Comparison of ENCODE assay signal across 15 mouse cellular contexts in the genomic region with DNA sequence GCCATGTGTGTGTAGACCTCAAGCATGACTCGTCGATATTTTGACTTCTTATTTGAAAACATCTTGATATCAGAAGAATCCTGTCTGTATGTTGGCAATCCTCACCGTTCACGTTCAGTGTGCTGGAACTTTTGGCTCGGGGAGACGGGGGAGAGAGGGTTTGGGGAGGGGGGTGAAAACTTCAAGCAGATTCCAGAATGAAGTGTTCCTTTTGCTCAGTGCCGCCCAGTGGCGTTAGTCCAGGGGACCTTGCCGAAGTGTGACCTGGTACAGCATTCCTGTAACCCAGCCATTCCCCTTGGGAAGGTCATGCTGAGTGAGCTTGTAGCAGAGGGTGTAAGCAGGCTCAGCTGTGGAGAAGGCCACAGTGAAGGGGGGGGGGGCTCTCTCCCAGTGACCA. TPM values are rescaled to one million over a fixed set of nuclear protein-coding genes. Genes with fewer than 3 reads are reported as not detected.
DNase-seq lines count a peak whose midpoint lies in the region; ATAC-seq and TF ChIP-seq lines count a peak whose summit lies in the region.
"Had no signal": no experiment of that assay in that cellular context is flagged by ENCODE, and none has a peak within 500 bp of the region (broad histone marks: within the 10 kb centered on the region; RNA-seq: fewer than 3 reads in every experiment).

No protein-coding gene starts in this region.

- peak; percentile 86 for ATAC-seq in heart, postnatal 0 days (ENCODE audit: insufficient read depth, low read depth)
- ATAC-seq: intestine, embryonic 16.5 days; liver, postnatal 0 days had no signal

- no peak overlapping the region for H3K4me2 ChIP-seq in heart, postnatal 0 days (ENCODE audit: low read depth, low read length)
- H3K4me2 ChIP-seq: hindbrain, embryonic 13.5 days had no signal

- TF ChIP-seq EP300 in heart, postnatal 0 days (IDR thresholded peaks at IDR 0.05; ENCODE audit: low read depth) = no peak

- no peak for TF ChIP-seq CTCF in heart, postnatal 0 days (IDR thresholded peaks at IDR 0.05; ENCODE audit: low read depth)

- no peaks in the 10 kb centered on the region for H3K36me3 ChIP-seq in heart, postnatal 0 days (replicated peaks; ENCODE audit: control insufficient read depth, insufficient read depth, low read length)
- H3K36me3 ChIP-seq: hindbrain, embryonic 13.5 days had no signal

- DNase-seq in heart, postnatal 0 days (ENCODE audit: low spot score) = peak; percentile 48
- no peak for DNase-seq in heart, postnatal 36 days
- peak; percentile 72 for DNase-seq in ovary, adult 18-20 months (ENCODE audit: low spot score)
- DNase-seq in ovary, postnatal 14 days (ENCODE audit: low spot score) = no peak
- DNase-seq in kidney, adult 9 months = peak; percentile 64
- DNase-seq in testis, postnatal 14 days (ENCODE audit: low spot score) = peak; percentile 60
- no peak for DNase-seq in T-cell, adult 2 months (ENCODE audit: low spot score)
- DNase-seq: cerebellum, adult 9-10 months; left cerebral cortex, postnatal 4 days; liver, postnatal 0 days; right cerebral cortex, postnatal 14 days had no signal

- peaks cover 7% of the 10 kb centered on the region for H3K4me1 ChIP-seq in heart, postnatal 0 days (ENCODE audit: control insufficient read depth, insufficient read depth)

- WGBS in heart, postnatal 0 days = 26% methylated on average over 9 of the region's 9 CpGs

- H3K4me3 ChIP-seq in heart, postnatal 0 days (ENCODE audit: low read depth, low read length) = no peak overlapping the region
- H3K4me3 ChIP-seq: hindbrain, embryonic 13.5 days; megakaryocyte, embryonic 14.5 days had no signal

- H3K9me3 ChIP-seq in heart, postnatal 0 days (replicated peaks; ENCODE audit: control insufficient read depth, low read length) = no peaks in the 10 kb centered on the region
- H3K9me3 ChIP-seq: hindbrain, embryonic 13.5 days; megakaryocyte, embryonic 14.5 days had no signal

- intact Hi-C loops in heart, postnatal 36 days (cut with DNase I) = no loop called here

- H3K27me3 ChIP-seq in heart, postnatal 0 days (ENCODE audit: control insufficient read depth, insufficient read depth, low read length) = no peaks in the 10 kb centered on the region
- H3K27me3 ChIP-seq: hindbrain, embryonic 13.5 days had no signal

- H3K9ac ChIP-seq in heart, postnatal 0 days (replicated peaks; ENCODE audit: low read depth, low read length) = no peak overlapping the region
- H3K9ac ChIP-seq: hindbrain, embryonic 13.5 days; liver, postnatal 0 days had no signal

- H3K27ac ChIP-seq in heart, postnatal 0 days (ENCODE audit: low read depth) = 0 out of 2 replicates have a peak overlapping the region, but pooled peaks have one; percentile 15
- H3K27ac ChIP-seq: hindbrain, embryonic 13.5 days had no signal

RNA-seq across cellular contexts. Expression of gene Angpt4, which starts 8.1 kb away (rescaled TPM):
- 1.7 TPM in 1 of 2 replicates, not detected in the other for total RNA-seq in heart, postnatal 0 days (2014; rRNA removed; ENCODE audit: low replicate concordance)
- 0.10 and 0.12 TPM in 2 replicates for polyA plus RNA-seq in heart, postnatal 0 days (2015; fragmentation: Nextera tagmentation; extraction: Ambion mirVana)
- under 1 TPM; 0.19 to 0.22 TPM for total RNA-seq in heart, postnatal 36 days (2021)
- total RNA-seq: left cerebral cortex, postnatal 4 days; neutrophil, adult 5-6 weeks had no signal

Comparison
In these comparisons a context has a peak if more than half of its experiments do, and no peak if none do; other contexts are left out.
1. DNase-seq: peak in heart, postnatal 0 days (single experiment), ovary, adult 18-20 months (single experiment), kidney, adult 9 months (single experiment) and testis, postnatal 14 days (single experiment); none in heart, postnatal 36 days (0 of 2), ovary, postnatal 14 days (single experiment) and T-cell, adult 2 months (single experiment).